Mouse (Mus musculus) duodenum, adult 2 months (tissue): Measurements from ENCODE around the gene V1rd19. TPM values are rescaled to one million over a fixed set of nuclear protein-coding genes. Genes with fewer than 3 reads are reported as not detected.

Source experiments
- polyA plus RNA-seq: library from polyadenylated mRNA; depleted of rRNA; stranded (reverse); fragments of >200 nt; gene quantifications from 2 replicates; pipeline ENCODE4 v1.2.3, GENCODE M21; 2012; ENCODE audit warnings: low replicate concordance; rRNA removed

Gene V1rd19
- polyA plus RNA-seq = not detected in 2 replicates

DNA sequence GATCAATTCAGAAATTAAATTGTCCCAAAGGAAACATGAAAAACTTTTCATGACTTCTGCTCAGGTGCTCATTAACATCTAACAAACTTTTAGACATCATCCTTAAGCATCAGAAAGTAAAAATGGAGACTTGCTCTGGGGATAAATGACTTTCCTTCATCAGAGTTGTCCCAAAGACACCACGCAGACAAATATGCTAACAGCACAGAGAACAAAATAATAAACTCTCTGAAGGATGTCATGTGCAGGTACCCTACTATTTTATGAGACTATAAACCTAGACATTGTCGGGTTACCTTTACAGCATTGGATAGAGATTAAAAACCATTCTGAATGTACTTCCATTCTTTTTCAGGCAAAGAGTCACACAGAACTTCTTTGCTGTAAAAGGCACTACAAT lies at the start of gene V1rd19:
Gene V1rd19, plus strand, starts transcription at position 301 of the 400 bp plus-strand sequence.

DNA sequence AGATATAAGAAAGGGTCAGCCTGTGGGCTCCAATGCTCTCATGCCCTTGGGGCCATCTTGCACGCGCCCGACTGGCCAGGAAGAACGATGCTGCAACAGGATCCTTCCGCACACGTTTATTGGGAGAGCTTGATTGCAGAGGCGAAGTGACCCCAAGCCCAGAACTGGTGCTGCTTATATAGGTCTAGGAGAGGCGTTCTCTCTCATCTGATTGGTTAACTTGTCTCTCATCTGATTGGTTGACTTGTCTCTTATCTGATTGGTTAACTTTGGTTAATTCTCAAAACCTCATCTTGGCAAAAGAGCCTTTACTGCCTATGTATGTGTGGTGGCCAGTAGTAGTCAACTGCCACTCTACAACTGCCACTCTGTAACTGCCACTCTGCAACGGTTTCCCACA lies 27.2 kb upstream of the V1rd19 start, which contains the start of gene Vmn1r181:
Gene Vmn1r181, plus strand, starts transcription at position 301 of the 400 bp plus-strand sequence.

DNA sequence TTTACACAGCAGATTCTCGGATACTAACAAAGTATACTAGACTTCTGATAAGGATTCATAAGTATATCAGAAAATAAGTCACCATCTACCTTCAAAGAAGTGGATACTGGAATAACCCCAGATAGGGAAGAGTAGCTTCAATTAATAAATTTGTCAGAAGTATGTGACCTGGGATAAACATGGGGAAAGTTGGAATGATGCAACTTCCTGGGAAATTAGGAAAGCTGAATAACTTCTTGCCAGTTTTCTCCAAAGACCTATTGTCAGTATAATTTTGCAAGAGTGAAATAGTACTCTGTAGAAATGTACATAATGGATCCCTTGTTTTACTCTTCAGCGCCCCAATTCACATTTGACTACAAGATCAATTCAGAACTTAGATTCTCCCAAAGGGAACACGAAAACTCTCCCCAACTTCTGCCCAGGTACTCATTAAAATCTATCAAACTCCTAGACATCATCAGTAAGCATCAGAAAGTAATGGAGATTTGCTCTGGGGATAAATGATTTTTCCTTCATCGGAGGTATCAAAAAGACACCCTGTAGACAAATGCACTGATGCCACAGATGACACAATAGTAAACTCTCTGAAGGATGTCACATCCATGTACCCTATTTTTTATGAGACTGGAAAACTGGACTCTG lies 51.3 kb downstream of the V1rd19 start, which contains the start of gene Vmn1r183:
Gene Vmn1r183, plus strand, starts transcription at position 595 of the 645 bp plus-strand sequence.

Other genes with a start within 250 kb of the V1rd19 start
- gene Vmn1r174, start 249.4 kb upstream of the V1rd19 start, polyA plus RNA-seq = not detected in 2 replicates
- not detected in 2 replicates for gene Vmn1r175, start 191.0 kb upstream of the V1rd19 start, polyA plus RNA-seq
- gene Vmn1r176, start 164.3 kb upstream of the V1rd19 start, polyA plus RNA-seq = not detected in 2 replicates
- not detected in 2 replicates for gene Vmn1r177, start 135.2 kb upstream of the V1rd19 start, polyA plus RNA-seq
- gene Vmn1r178, start 109.7 kb upstream of the V1rd19 start, polyA plus RNA-seq = not detected in 2 replicates
- gene Vmn1r179, start 74.7 kb upstream of the V1rd19 start, polyA plus RNA-seq = not detected in 2 replicates
- gene Vmn1r180, start 51.1 kb upstream of the V1rd19 start, polyA plus RNA-seq = not detected in 2 replicates
- gene Vmn1r181, start 27.1 kb upstream of the V1rd19 start, polyA plus RNA-seq = not detected in 2 replicates
- gene Vmn1r183, start 51.6 kb downstream of the V1rd19 start, polyA plus RNA-seq = not detected in 2 replicates
- gene Zfp180, start 80.2 kb downstream of the V1rd19 start, polyA plus RNA-seq = 2.8 and 4.6 TPM in 2 replicates
- gene Zfp112, start 110.6 kb downstream of the V1rd19 start, polyA plus RNA-seq = 0.46 and 1.2 TPM in 2 replicates
- 1.8 and 2.4 TPM in 2 replicates for gene Zfp235, start 132.5 kb downstream of the V1rd19 start, polyA plus RNA-seq
- gene Zfp114, start 173.4 kb downstream of the V1rd19 start, polyA plus RNA-seq = 0.08 TPM in 1 of 2 replicates, not detected in the other
- 0.23 and 0.29 TPM in 2 replicates for gene Zfp111, start 209.8 kb downstream of the V1rd19 start, polyA plus RNA-seq
- gene Zfp109, start 235.9 kb downstream of the V1rd19 start, polyA plus RNA-seq = 0.11 and 0.27 TPM in 2 replicates